9 mouse cellular contexts compared by ENCODE assay signal in the genomic region with DNA sequence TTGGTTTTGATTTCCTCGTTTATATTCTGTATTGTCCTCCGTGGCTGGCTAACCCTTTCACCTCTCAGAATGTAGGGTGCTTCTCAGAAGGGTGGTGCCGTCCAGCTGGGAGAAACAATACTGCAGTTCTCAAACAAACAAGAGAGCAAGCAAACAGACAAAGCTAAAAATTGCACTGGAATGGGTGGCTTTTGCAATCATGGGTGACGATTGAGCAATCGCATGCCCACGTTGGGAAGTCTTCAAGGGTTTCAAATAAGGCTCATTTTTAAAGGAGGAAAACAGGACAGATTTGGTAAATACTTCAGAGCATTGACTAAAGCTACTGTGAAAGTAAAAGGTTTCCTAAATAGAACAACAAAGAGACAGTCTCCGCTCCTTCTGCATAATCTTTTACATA. TPM values are rescaled to one million over a fixed set of nuclear protein-coding genes. Genes with fewer than 3 reads are reported as not detected.
DNase-seq lines count a peak whose midpoint lies in the region; ATAC-seq and TF ChIP-seq lines count a peak whose summit lies in the region.
"Had no signal": no experiment of that assay in that cellular context is flagged by ENCODE, and none has a peak within 500 bp of the region (broad histone marks: within the 10 kb centered on the region; RNA-seq: fewer than 3 reads in every experiment).

No protein-coding gene starts in this region.

- H3K9ac ChIP-seq in lung, embryonic 16.5 days (ENCODE audit: low read length), result no peak overlapping the region
- H3K9ac ChIP-seq in midbrain, embryonic 13.5 days (replicated peaks), result no peak overlapping the region

- no peak for TF ChIP-seq POLR2A in thymus, adult 2 months (IDR thresholded peaks at IDR 0.05; ENCODE audit: control insufficient read depth, extremely low read depth, insufficient read depth, low read length, poor library complexity)

- peak; percentile 22 to 37 for DNase-seq in heart, adult 18-20 months
- DNase-seq in heart, postnatal 36 days, result no peak
- DNase-seq in 416B (ENCODE audit: low read depth) (peak; percentile 32), adipocyte (ENCODE audit: low spot score) (peak; percentile 10)
- no peak for DNase-seq in thymus, adult 2 months

- H3K9me3 ChIP-seq in lung, embryonic 16.5 days (ENCODE audit: control insufficient read depth, low read length), result no peaks in the 10 kb centered on the region
- H3K9me3 ChIP-seq in midbrain, embryonic 13.5 days, result no peaks in the 10 kb centered on the region

- intact Hi-C loops in heart, postnatal 36 days (cut with DNase I), result no loop called here

- no peak overlapping the region for H3K27ac ChIP-seq in lung, embryonic 16.5 days (ENCODE audit: low read length)
- no peak overlapping the region for H3K27ac ChIP-seq in thymus, adult 2 months (ENCODE audit: control insufficient read depth, insufficient read depth, low read length)
- H3K27ac ChIP-seq in midbrain, embryonic 13.5 days, result no peak overlapping the region

- no peak for TF ChIP-seq CTCF in thymus, adult 2 months (IDR thresholded peaks at IDR 0.05; ENCODE audit: borderline replicate concordance, control insufficient read depth, extremely low read depth, insufficient read depth, low read length, poor library complexity)

- 33% methylated on average over 7 of the region's 7 CpGs for WGBS in lung, embryonic 16.5 days
- 68% methylated on average over 7 of the region's 7 CpGs for WGBS in thymus, adult 2 months
- WGBS in midbrain, embryonic 13.5 days, result 49% methylated on average over 7 of the region's 7 CpGs

- H3K4me1 ChIP-seq in lung, embryonic 16.5 days (replicated peaks; ENCODE audit: control insufficient read depth, insufficient read depth, low read length), result peaks cover 5% of the 10 kb centered on the region
- H3K4me1 ChIP-seq in thymus, adult 2 months (replicated peaks; ENCODE audit: control insufficient read depth, insufficient read depth, low read length), result no peaks in the 10 kb centered on the region
- H3K4me1 ChIP-seq in midbrain, embryonic 13.5 days (replicated peaks), result no peaks in the 10 kb centered on the region

- peak overlapping the region; percentile 49 for H3K4me2 ChIP-seq in lung, embryonic 16.5 days (ENCODE audit: low read depth, low read length)
- H3K4me2 ChIP-seq in midbrain, embryonic 13.5 days (replicated peaks), result no peak overlapping the region

- no peaks in the 10 kb centered on the region for H3K36me3 ChIP-seq in lung, embryonic 16.5 days (ENCODE audit: control insufficient read depth, insufficient read depth, low read length)
- H3K36me3 ChIP-seq in thymus, adult 2 months (ENCODE audit: control insufficient read depth, insufficient read depth, low read length), result no peaks in the 10 kb centered on the region
- H3K36me3 ChIP-seq in midbrain, embryonic 13.5 days, result no peaks in the 10 kb centered on the region
- H3K36me3 ChIP-seq: G1E had no signal

- H3K27me3 ChIP-seq in lung, embryonic 16.5 days (ENCODE audit: control insufficient read depth, insufficient read depth, low read depth, low read length), result no peaks in the 10 kb centered on the region
- H3K27me3 ChIP-seq in thymus, adult 2 months (ENCODE audit: control insufficient read depth, insufficient read depth, low read length), result no peaks in the 10 kb centered on the region
- H3K27me3 ChIP-seq in midbrain, embryonic 13.5 days, result no peaks in the 10 kb centered on the region

- no peak overlapping the region for H3K4me3 ChIP-seq in lung, embryonic 16.5 days (ENCODE audit: low read length)
- no peak overlapping the region for H3K4me3 ChIP-seq in thymus, adult 2 months (ENCODE audit: control insufficient read depth, insufficient read depth, low read length)
- H3K4me3 ChIP-seq in midbrain, embryonic 13.5 days (replicated peaks), result no peak overlapping the region

- ATAC-seq in lung, embryonic 16.5 days (ENCODE audit: low read depth), result no peak
- ATAC-seq in midbrain, embryonic 13.5 days, result no peak
- no peak for ATAC-seq in monocyte, adult 5-6 weeks (replicated peaks; ENCODE audit: insufficient number of reproducible peaks, low FRiP score, low TSS enrichment, poor library complexity, severe bottlenecking)

RNA-seq across cellular contexts. Expression of gene Dkk2, which starts 18.4 kb away (rescaled TPM):
- under 1 TPM; 0.10 to 0.18 TPM for total RNA-seq in heart, adult 18-20 months (2021)
- total RNA-seq in heart, postnatal 36 days (2021), result under 1 TPM; 0.11 to 0.14 TPM
- polyA plus RNA-seq in lung, embryonic 16.5 days (2015; fragmentation: Nextera tagmentation; extraction: Ambion mirVana), result 3.0 and 3.1 TPM in 2 replicates
- 0.33 and 0.38 TPM in 2 replicates for polyA plus RNA-seq in thymus, adult 2 months (2012; rRNA removed)
- polyA plus RNA-seq in midbrain, embryonic 13.5 days (2015; fragmentation: Nextera tagmentation; extraction: Ambion mirVana), result 2.6 and 2.9 TPM in 2 replicates
- total RNA-seq in monocyte, adult 5-6 weeks (2017), result not detected in 3 replicates
- polyA plus RNA-seq: G1E had no signal

Comparison
In these comparisons a context has a peak if more than half of its experiments do, and no peak if none do; other contexts are left out.
1. DNase-seq: peak in heart, adult 18-20 months (2 of 2), 416B (single experiment) and adipocyte (single experiment); none in heart, postnatal 36 days (0 of 2) and thymus, adult 2 months (single experiment).